Mouse (Mus musculus): ENCODE results near the gene Fcrlb.

DNA sequence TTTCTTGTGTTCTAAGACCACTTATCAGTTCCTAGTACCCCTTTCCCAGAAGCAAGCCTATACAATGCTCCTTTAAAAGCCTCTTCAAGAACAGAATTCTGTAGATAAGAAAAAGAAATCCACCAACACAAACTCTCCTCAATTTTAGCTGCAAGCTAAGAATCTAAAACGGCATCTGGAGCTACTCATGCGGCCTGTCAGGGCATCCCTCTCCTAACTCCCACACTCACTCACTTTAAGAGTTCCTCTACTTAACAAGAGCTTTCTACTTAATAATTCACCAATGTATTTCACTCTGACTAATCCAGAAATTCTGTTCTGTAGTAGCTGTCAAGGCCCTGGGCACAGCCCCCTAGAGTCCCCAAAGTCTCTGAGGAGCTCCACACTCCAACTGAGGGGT, 21.1 kb downstream of the Fcrlb start:
- no peak for TF ChIP-seq CTCF (IDR thresholded peaks at IDR 0.05; ENCODE audit: extremely low read depth, insufficient read length, insufficient replicate concordance, low read depth, low read length)
- no peak for TF ChIP-seq POLR2A (IDR thresholded peaks at IDR 0.05; ENCODE audit: low read depth, low read length)

Data from small intestine, adult 2 months (tissue).